Mouse (Mus musculus) bone marrow, adult 2 months (tissue): ENCODE measurements around the gene Lama4.

Experiments used
- CTCF ChIP-seq: fragments of 200-500 bp; IDR thresholded peaks from 2 replicates; pipeline ENCODE4 v1.5.1; 2011; ENCODE audit warnings: low read length, control low read depth; ENCODE audit not compliant: control insufficient read depth, insufficient read depth
- POLR2A ChIP-seq: fragments of 200-500 bp; IDR thresholded peaks from 2 replicates; pipeline ENCODE4 v1.6.1; 2011; ENCODE audit warnings: low read depth, mild to moderate bottlenecking, control low read depth, low read length, borderline replicate concordance; ENCODE audit not compliant: control insufficient read depth

GRCm38 (mm10) chr10:38944701-38945100 is 20.6 kb upstream of the Lama4 start:
- TF ChIP-seq CTCF (no peak), POLR2A (no peak)
